Mouse (Mus musculus) CH12F3 (cell line): ENCODE results near the gene Kcnn1.

Experiments
- in situ Hi-C: fragments of 300-500 bp; cut with MboI; formaldehyde crosslinking; loops from 2 replicates; pipeline ENCODE4 v1.14.3; 2020; ENCODE audit warnings: low sequenced_read_pairs

The Kcnn1 gene

GRCm38 (mm10) chr8:70893656-70894384, 30.8 kb upstream of the Kcnn1 start:
- in situ Hi-C loops, result no loop called here

GRCm38 (mm10) chr8:70892896-70893655, 30.0 kb upstream of the Kcnn1 start:
- in situ Hi-C loops, result no loop called here

- in situ Hi-C loops, result no loop called here
Observed at GRCm38 (mm10) chr8:70892022-70892895, 29.2 kb upstream of the Kcnn1 start, which contains the start of gene Slc5a5. Slc5a5 (minus strand) TSS chr8:70892757.

- in situ Hi-C loops, result no loop called here
Observed at GRCm38 (mm10) chr8:70891356-70891755, 28.3 kb upstream of the Kcnn1 start.

- in situ Hi-C loops, result no loop called here
Observed at GRCm38 (mm10) chr8:70890656-70891055, 27.6 kb upstream of the Kcnn1 start.

GRCm38 (mm10) chr8:70887669-70888068, 24.6 kb upstream of the Kcnn1 start:
- in situ Hi-C loops, result no loop called here

- in situ Hi-C loops, result no loop called here
Observed at GRCm38 (mm10) chr8:70885612-70886011, 22.6 kb upstream of the Kcnn1 start.

GRCm38 (mm10) chr8:70884683-70885082, 21.6 kb upstream of the Kcnn1 start:
- in situ Hi-C loops, result no loop called here

GRCm38 (mm10) chr8:70884186-70884585, 21.1 kb upstream of the Kcnn1 start:
- in situ Hi-C loops, result no loop called here

GRCm38 (mm10) chr8:70880546-70880945, 17.5 kb upstream of the Kcnn1 start:
- in situ Hi-C loops, result no loop called here

GRCm38 (mm10) chr8:70880126-70880525, 17.1 kb upstream of the Kcnn1 start:
- in situ Hi-C loops, result no loop called here

GRCm38 (mm10) chr8:70879500-70879899, 16.4 kb upstream of the Kcnn1 start:
- in situ Hi-C loops, result no loop called here

GRCm38 (mm10) chr8:70878178-70878577, 15.1 kb upstream of the Kcnn1 start:
- in situ Hi-C loops, result no loop called here

- in situ Hi-C loops, result no loop called here
Observed at GRCm38 (mm10) chr8:70876382-70876781, 13.3 kb upstream of the Kcnn1 start.

GRCm38 (mm10) chr8:70874441-70874840, 11.4 kb upstream of the Kcnn1 start:
- in situ Hi-C loops, result no loop called here

GRCm38 (mm10) chr8:70873364-70873985, 10.4 kb upstream of the Kcnn1 start, which contains the start of gene Ccdc124:
Ccdc124 (minus strand) TSS chr8:70873935.
- in situ Hi-C loops, result no loop called here

- in situ Hi-C loops, result no loop called here
Observed at GRCm38 (mm10) chr8:70872643-70873363, 9.7 kb upstream of the Kcnn1 start.

GRCm38 (mm10) chr8:70871195-70871807, 8.2 kb upstream of the Kcnn1 start:
- in situ Hi-C loops, result no loop called here

GRCm38 (mm10) chr8:70869601-70870041, 6.6 kb upstream of the Kcnn1 start:
- in situ Hi-C loops, result no loop called here

- in situ Hi-C loops, result no loop called here
Observed at GRCm38 (mm10) chr8:70869199-70869571, 6.1 kb upstream of the Kcnn1 start.
